Mouse (Mus musculus): ENCODE measurements around the gene Washc4.
"Not testable (repeated sequence)": the region's sequence is repeated elsewhere in the genome, so short reads cannot be mapped to it uniquely, and the experiment has no call there.

Washc4 gene

DNA sequence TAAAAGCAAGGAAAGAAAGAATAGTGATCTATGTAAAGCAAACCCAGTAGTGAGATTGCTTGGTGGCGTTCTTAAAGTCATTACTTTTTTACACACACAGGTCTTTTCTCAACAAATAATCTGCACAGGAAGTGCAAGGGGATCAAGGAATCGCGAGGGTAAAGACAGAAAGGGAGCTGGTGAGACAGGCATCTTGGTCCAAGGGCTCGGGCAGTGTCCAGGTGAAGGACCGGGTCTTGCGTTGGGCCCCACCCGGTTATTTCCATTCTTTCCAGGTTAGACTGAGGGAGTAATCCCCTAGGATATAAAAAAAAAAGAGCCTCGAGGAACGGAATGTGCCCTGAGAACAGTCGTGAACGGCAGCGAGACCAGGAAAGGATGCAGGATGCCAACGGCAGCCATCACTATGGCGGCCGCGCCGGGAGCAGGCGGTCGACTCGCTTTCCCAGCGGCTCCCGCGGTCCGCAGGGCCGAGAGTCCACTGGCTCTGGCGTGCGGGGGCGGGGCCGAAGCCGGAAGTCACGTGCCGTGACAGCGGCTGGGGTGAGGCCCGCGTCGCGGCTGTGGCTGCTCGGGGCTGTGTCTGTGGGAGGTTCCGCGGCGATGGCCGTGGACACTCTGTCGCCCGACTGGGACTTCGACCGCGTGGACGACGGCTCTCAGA lies at the start of gene Washc4:
Gene Washc4 (plus strand): TSS at position 314 of the 664 bp plus-strand sequence.
- DNase-seq (ENCODE audit: low spot score in 2 of 2), result peak; percentile 88 to 93

- DNase-seq (ENCODE audit: low spot score in 2 of 2), result no peak
Observed at GRCm38 (mm10) chr10:83497321-83497720, 46.2 kb upstream of the Washc4 start.

- no peak for DNase-seq (ENCODE audit: low spot score in 2 of 2)
Observed at GRCm38 (mm10) chr10:83508962-83509660, 34.4 kb upstream of the Washc4 start.

DNA sequence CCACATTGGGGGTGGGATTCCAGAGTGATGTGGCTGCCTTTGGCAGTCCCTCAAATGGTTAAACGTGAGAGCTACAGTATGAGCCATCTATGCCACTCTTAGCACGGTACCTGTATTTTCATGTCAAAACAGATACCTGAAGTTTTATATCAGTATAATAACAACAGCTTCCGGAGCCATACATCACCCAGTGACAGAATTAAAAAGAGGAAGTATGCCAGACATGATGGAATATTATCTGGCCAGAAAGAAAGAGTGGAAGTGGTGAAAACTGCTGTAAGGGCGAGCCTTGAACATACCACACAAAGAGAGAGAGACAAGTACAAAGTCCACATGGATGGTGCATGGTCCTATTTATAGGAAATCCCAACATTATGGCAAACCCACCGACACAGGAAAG lies 32.2 kb upstream of the Washc4 start:
- DNase-seq (ENCODE audit: low spot score in 2 of 2), result no peak

GRCm38 (mm10) chr10:83513736-83514135 lies 29.8 kb upstream of the Washc4 start:
- no peak for DNase-seq (ENCODE audit: low spot score in 2 of 2)

GRCm38 (mm10) chr10:83520990-83521389 lies 22.6 kb upstream of the Washc4 start:
- DNase-seq (ENCODE audit: low spot score in 2 of 2), result no peak

GRCm38 (mm10) chr10:83524238-83524637 lies 19.3 kb upstream of the Washc4 start:
- not testable (repeated sequence) for DNase-seq (ENCODE audit: low spot score in 2 of 2)

- no peak for DNase-seq (ENCODE audit: low spot score in 2 of 2)
Observed at GRCm38 (mm10) chr10:83530384-83530967, 13.1 kb upstream of the Washc4 start.

DNA sequence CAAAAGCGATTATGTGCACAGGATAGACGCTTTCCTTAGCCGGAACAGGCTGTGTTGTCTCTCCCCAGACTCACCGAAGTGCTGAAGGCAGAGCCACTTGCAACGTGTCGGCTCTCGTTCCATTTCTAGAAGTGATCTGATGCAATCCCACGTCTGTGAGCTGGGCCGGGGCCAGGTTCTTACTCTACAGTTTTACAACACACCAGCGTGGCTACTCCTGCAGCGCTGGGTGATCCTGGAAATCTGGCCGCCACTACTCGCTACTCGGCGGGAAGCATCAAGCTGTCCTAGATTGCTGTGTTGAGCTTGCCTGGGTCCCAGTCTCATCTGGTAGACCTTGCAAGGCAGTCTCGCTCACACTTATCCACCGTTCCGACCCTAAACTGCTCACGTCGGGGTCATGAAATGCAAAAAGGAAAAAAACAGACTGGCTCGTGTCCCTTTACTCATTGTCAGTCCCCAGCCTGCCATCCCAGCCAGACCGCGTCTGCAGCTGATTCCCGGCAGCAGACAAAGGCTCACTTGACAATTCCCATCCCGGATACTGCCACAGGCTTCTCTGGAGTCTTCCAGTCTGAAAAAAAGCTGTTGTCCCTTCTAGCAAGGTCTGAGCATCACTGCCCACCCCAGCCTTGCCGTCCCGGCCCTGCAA lies 10.2 kb upstream of the Washc4 start:
- peak; percentile 30 to 44 for DNase-seq (ENCODE audit: low spot score in 2 of 2)

DNA sequence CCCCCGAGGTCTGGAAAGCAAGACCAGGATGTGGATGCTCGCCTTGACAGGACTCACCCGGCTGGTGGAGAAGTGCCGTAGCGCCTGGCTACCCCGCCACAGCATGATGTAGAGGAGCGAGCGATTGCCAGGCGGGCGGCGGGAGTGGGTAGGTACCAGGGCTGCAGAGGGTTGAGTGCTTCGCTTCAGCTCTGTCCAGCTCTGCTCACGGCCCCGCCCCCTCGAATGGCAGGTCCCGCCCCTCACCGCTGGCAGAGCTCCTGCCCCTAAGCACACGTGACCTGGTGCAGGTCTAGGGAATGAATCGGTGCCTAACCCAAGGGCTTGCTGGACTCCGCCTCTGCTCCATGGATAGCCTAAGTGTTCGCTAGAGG lies 9.7 kb upstream of the Washc4 start, which contains the start of gene Aldh1l2:
Gene Aldh1l2 (minus strand): TSS at position 231 of the 374 bp plus-strand sequence.
- DNase-seq (ENCODE audit: low spot score in 2 of 2), result peak; percentile 62 to 65

DNA sequence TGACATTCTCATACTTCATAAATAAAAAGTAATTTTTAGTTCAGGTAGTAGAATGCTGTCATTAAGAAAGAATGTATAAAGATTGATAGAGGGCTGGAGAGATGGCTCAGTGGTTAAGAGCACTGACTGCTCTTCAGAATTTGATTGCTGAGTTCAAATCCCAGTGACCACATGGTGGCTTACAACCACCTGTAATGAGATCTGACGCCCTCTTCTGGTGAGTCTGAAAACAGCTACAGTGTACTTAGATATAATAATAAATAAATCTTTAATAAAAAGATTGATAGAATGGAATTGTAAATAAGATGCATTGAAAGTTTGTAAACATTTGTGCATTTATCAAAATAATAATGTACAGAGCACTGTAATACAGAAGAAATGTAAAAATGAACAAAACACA lies 7.1 kb upstream of the Washc4 start:
- no peak for DNase-seq (ENCODE audit: low spot score in 2 of 2)

DNA sequence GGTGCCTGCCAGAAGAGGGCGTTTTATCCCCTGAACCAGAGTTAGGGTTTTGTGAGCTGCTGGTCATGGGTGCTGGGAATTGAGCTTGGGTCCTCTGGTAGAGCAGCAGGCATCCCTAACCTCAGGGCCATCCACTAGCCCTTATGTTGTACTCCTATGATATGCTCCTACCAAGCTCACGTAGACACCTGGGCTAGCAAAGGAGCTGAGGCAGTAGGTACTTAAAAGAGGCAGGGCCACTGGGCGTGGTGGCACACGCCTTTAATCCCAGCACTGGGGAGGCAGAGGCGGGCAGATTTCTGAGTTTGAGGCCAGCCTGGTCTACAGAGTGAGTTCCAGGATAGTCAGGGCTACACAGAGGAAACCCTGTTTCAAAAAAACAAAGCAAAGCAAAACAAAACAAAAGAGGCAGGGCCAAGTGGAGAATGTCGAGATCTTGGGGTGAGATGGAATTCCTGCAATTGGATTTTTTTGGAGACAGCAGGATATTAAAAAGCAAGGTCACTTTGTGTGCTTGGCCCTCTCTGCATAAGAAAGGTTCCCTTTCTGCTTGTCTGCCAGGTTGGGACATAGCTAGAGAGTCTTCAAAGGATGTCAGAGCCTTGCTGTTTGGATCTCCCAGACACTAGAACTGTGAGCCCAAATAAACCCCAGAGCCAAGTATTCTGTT lies 4.1 kb upstream of the Washc4 start:
- DNase-seq (ENCODE audit: low spot score in 2 of 2), result no peak

GRCm38 (mm10) chr10:83540092-83540491 lies 3.5 kb upstream of the Washc4 start:
- DNase-seq (ENCODE audit: low spot score in 2 of 2), result no peak

- no peak for DNase-seq (ENCODE audit: low spot score in 2 of 2)
Observed at GRCm38 (mm10) chr10:83542241-83542640, 1.3 kb upstream of the Washc4 start.

DNA sequence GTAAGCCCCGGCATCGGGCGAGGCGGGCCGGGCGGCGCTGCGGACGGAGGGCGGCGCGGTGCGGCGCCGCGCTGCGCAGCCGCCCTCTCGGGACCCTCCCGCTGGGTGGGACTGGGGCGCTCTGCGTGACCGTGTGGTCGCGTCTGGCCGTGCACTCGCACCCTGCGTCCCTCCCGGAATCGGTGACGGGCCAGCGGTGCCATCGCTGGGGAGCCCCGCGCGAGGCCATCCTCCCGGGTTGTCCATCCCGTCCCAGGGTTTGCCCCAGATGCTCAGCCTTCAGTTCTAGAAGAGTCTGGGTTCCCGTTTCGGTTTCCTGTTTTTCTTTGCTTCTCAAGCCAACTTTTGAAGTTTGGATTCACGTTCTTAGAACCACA lies 539 bp downstream of the Washc4 start:
- peak in 1 of 2 experiments; percentile 42 for DNase-seq (ENCODE audit: low spot score in 2 of 2)

DNA sequence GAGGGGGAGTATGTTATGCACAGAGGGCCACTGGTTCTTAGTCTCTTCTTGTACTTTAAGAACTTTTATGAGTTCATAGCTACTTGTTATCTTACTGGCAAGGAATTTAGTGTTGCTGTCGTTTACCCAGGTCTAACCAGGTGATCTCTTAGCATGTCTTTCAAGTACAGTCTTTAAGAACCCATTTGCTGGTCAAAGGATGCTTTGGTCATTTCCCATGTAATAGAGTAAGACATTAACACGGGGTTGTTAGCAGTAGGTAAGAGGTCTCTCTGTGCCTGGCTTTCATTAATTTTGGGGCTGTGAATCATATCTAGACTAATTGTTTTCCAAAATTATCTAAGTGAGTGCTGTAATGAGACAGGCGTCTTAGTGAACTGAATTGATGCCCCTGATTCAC lies 1.8 kb downstream of the Washc4 start:
- DNase-seq (ENCODE audit: low spot score in 2 of 2), result no peak

GRCm38 (mm10) chr10:83563005-83563404 lies 19.5 kb downstream of the Washc4 start:
- DNase-seq (ENCODE audit: low spot score in 2 of 2), result no peak

DNA sequence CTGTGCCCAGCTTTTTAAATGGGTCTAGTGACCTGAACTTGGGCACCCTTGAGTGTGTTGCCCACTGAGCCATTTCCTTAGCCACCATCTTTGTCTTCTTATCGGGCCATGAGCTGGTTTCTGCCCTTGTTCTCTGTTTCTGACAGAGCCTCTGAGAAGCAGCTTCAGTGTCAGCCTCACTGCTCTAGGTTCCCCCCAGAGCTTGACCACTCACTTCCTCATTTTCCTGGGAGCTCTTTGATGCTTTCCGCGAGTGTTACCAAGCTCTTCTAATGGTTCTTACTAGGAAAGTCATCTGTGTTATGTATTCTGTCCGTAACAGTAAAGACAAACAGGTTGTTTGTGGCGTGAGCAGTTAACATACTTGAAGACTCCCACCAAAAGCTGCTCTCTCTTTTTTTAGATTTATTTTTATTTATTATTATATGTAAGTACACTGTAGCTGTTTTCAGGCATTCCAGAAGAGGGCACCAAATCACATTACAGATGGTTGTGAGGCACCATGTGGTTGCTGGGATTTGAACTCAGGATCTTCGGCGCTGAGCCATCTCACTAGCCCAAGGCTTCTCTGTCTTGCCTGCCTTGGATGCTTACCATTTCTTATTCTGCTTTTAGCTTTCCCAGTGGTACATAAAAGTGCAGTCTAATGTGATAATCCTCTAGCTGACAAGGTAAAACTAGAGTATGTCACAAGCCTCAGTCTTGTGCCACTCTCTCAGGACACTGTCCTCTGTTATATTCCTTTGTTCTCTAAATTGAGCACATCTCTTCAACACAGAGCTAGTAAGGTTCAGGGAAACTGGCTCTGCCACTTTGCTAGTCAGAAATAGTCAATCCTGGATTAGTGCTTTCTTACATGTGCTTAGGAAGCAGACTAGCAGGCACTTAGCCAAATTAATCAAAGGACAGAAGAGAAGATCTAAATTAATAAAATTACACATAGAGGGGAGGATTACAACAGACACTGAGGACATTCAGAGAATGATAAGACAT lies 22.2 kb downstream of the Washc4 start:
- no peak for DNase-seq (ENCODE audit: low spot score in 2 of 2)

- DNase-seq (ENCODE audit: low spot score in 2 of 2), result no peak
Observed at GRCm38 (mm10) chr10:83590801-83591200, 47.2 kb downstream of the Washc4 start.

DNA sequence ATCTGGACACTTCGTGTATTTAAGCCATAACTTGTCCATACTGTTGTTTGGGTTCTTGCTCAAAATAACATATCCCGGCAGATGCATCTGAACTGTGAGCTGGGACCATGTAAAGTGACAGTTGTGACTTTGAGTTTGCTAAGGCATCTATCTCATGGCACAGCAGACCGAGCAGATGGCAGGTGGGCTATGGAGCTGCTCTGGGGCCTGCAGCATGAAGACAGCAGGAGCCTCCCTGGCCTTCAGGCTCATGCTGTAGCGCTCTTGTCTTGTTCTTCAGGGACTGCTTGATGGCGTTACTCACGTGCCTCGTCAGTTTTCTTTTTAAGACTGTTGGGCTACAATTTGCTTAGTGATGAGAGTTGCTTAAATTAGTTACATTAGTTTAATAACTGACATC lies 49.1 kb downstream of the Washc4 start:
- DNase-seq (ENCODE audit: low spot score in 2 of 2), result no peak

DNA sequence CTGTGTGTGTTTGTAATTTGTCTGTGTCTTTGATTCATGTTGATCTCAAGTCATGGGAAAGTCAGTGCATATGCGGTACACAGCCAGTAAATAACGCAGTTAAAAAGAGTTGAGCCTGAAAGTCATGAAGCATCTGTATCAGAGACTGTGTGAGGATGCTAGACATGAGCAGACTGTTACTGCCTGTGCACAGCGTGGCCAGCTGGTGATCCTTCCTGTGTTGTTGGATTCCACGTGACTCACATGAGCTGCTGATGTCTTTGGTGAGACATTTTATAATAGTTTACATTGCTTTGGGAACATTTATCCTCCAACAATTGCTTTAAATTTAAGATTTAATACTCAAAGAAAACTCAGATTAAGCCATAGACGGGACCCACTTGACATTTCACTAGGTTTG lies 51.0 kb downstream of the Washc4 start:
- DNase-seq (ENCODE audit: low spot score in 2 of 2), result no peak
